Mouse (Mus musculus) cortical plate, adult 2 months (tissue): Measurements from ENCODE around the gene A630076J17Rik.

ENCODE experiments used
- CTCF ChIP-seq: fragments of 200-500 bp; IDR thresholded peaks from 2 replicates; pipeline ENCODE4 v1.5.1; 2011; ENCODE audit warnings: mild to moderate bottlenecking, control low read depth, low read length; ENCODE audit not compliant: insufficient read depth; ENCODE audit errors: extremely low read depth
- POLR2A ChIP-seq: fragments of 200-500 bp; IDR thresholded peaks from 2 replicates; pipeline ENCODE4 v1.6.1; 2011; ENCODE audit warnings: mild to moderate bottlenecking, low read length, control low read depth; ENCODE audit not compliant: insufficient read depth; ENCODE audit errors: extremely low read depth

DNA sequence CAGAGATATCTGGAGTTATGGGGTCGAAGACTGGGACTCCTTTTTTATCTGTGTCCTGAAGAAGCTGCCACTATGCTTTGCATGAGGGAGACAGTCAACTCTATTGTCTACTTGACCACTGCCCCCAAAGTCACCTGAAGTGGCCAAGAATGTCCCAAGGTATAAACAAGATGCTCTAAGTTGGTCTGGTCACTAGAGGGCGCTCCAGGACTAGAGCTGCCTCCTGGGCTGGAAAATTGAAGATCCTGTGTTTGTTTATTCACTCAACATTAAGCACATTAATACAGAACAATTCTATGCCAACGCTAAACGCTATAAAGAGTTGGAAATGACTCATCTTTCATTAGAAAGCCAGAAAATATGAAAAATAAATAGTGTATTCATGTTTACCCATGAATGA lies 24.4 kb upstream of the A630076J17Rik start:
- TF ChIP-seq POLR2A (no peak), CTCF (peak; percentile 95)
